Comparison of ENCODE assay signal across 8 mouse cellular contexts in genomic region chr7:127745251-127745651, GRCm38 (mm10). TPM values are rescaled to one million over a fixed set of nuclear protein-coding genes. Genes with fewer than 3 reads are reported as not detected.
DNase-seq lines count a peak whose midpoint lies in the region; ATAC-seq and TF ChIP-seq lines count a peak whose summit lies in the region.

No protein-coding gene starts in this region.

- no peaks in the 10 kb centered on the region for H3K9me3 ChIP-seq in hindbrain, postnatal 0 days (ENCODE audit: low read length)

- H3K27ac ChIP-seq in gastrocnemius, adult 2 months = peak overlapping the region; percentile 89
- peak overlapping the region; percentile 87 for H3K27ac ChIP-seq in hindbrain, postnatal 0 days
- H3K27ac ChIP-seq in left cerebral cortex, adult 2 months = peak overlapping the region; percentile 93

- H3K27me3 ChIP-seq in hindbrain, postnatal 0 days (ENCODE audit: insufficient read depth, low read length) = no peaks in the 10 kb centered on the region

- peak overlapping the region; percentile 87 for H3K4me2 ChIP-seq in hindbrain, postnatal 0 days (ENCODE audit: low read depth, low read length)

- H3K9ac ChIP-seq in hindbrain, postnatal 0 days (replicated peaks; ENCODE audit: low read length) = peak overlapping the region; percentile 51

- intact Hi-C loops in gastrocnemius, adult 2 months (cut with DNase I) = no loop called here
- intact Hi-C loops in left cerebral cortex, adult 2 months (cut with DNase I) = loop anchor here (1.0 to 5.0 kb wide), 3 partner anchors 70 to 1243 kb away; partner anchors contain the start of genes Atxn2l and Srcap

- WGBS in hindbrain, postnatal 0 days = under 1% methylated on average over 19 of the region's 19 CpGs

- H3K36me3 ChIP-seq in hindbrain, postnatal 0 days (ENCODE audit: insufficient read depth, low read length) = peaks cover 13% of the 10 kb centered on the region

- peak; percentile 93 for DNase-seq in gastrocnemius, adult 2 months
- DNase-seq in hindbrain, postnatal 0 days (ENCODE audit: low spot score) = peak; percentile 98
- DNase-seq in left cerebral cortex, adult 2 months (ENCODE audit: extremely low spot score in 1 of 2, low spot score in 2 of 2) = peak; percentile 85 to 92
- DNase-seq in right cerebral cortex, adult 2 months (ENCODE audit: low spot score in 2 of 2) = peak; percentile 95 to 96
- DNase-seq in urinary bladder, postnatal 36 days (ENCODE audit: low spot score in 2 of 2) = peak; percentile 87 to 91

- H3K4me1 ChIP-seq in hindbrain, postnatal 0 days (ENCODE audit: insufficient read depth, low read length) = no peaks in the 10 kb centered on the region

- H3K4me3 ChIP-seq in gastrocnemius, adult 2 months = peak overlapping the region; percentile 80
- H3K4me3 ChIP-seq in hindbrain, postnatal 0 days (ENCODE audit: low read length) = peak overlapping the region; percentile 70
- peak overlapping the region; percentile 77 for H3K4me3 ChIP-seq in left cerebral cortex, adult 2 months

- no peak for TF ChIP-seq CTCF in gastrocnemius, adult 2 months (IDR thresholded peaks at IDR 0.05)
- TF ChIP-seq CTCF in hindbrain, postnatal 0 days (IDR thresholded peaks at IDR 0.05; ENCODE audit: low read depth) = no peak
- TF ChIP-seq CTCF in left cerebral cortex, adult 2 months (IDR thresholded peaks at IDR 0.05) = no peak

- peak; percentile 96 for ATAC-seq in activated CD4-positive, CD25-positive, alpha-beta regulatory T cell, adult 4 months
- ATAC-seq in common myeloid progenitor, adult 5-6 weeks (replicated peaks; ENCODE audit: low read depth, poor library complexity, severe bottlenecking) = peak; percentile 78
- ATAC-seq in hindbrain, postnatal 0 days = peak; percentile 89
- peak; percentile 86 for ATAC-seq in megakaryocyte, adult 5-6 weeks (ENCODE audit: poor library complexity, severe bottlenecking)

RNA-seq across cellular contexts. Expression of gene Fbxl19, which starts 0.9 kb away (rescaled TPM):
- polyA plus RNA-seq in activated CD4-positive, CD25-positive, alpha-beta regulatory T cell, adult 4 months (2017; shearing (Covaris generic)) = under 1 TPM; 0.36 to 0.83 TPM
- 14.6 and 21.4 TPM in 2 replicates for total RNA-seq in common myeloid progenitor, adult 5-6 weeks (2017)
- 1 to 10 TPM; 1.2 to 2.0 TPM for total RNA-seq in gastrocnemius, adult 2 months (2021)
- 191 and 192 TPM in 2 replicates for total RNA-seq in hindbrain, postnatal 0 days (2014; rRNA removed)
- 6.8 and 7.0 TPM in 2 replicates for polyA plus RNA-seq in hindbrain, postnatal 0 days (2015; fragmentation: Nextera tagmentation; extraction: Ambion mirVana)
- total RNA-seq in left cerebral cortex, adult 2 months (2021) = 10 to 100 TPM; 72.4 to 81.5 TPM
- total RNA-seq in megakaryocyte, adult 5-6 weeks (2015) = 2.1 TPM in 2 replicates
- total RNA-seq in megakaryocyte, adult 5-6 weeks (2017) = 5.8 and 6.2 TPM in 2 replicates

RNA-seq across cellular contexts. Expression of gene Ctf2, which starts 13.3 kb away (rescaled TPM):
- polyA plus RNA-seq in activated CD4-positive, CD25-positive, alpha-beta regulatory T cell, adult 4 months (2017; shearing (Covaris generic)) = not detected
- total RNA-seq in common myeloid progenitor, adult 5-6 weeks (2017) = not detected in 2 replicates
- total RNA-seq in gastrocnemius, adult 2 months (2021) = not detected
- not detected in 2 replicates for total RNA-seq in hindbrain, postnatal 0 days (2014; rRNA removed)
- polyA plus RNA-seq in hindbrain, postnatal 0 days (2015; fragmentation: Nextera tagmentation; extraction: Ambion mirVana) = 0.13 TPM in 1 of 2 replicates, not detected in the other
- not detected for total RNA-seq in left cerebral cortex, adult 2 months (2021)
- not detected in 2 replicates for total RNA-seq in megakaryocyte, adult 5-6 weeks (2015)
- total RNA-seq in megakaryocyte, adult 5-6 weeks (2017) = not detected in 2 replicates

RNA-seq across cellular contexts. Expression of gene Orai3, which starts 24.4 kb away (rescaled TPM):
- 10 to 100 TPM; 11.3 to 12.2 TPM for polyA plus RNA-seq in activated CD4-positive, CD25-positive, alpha-beta regulatory T cell, adult 4 months (2017; shearing (Covaris generic))
- 24.5 and 40.6 TPM in 2 replicates for total RNA-seq in common myeloid progenitor, adult 5-6 weeks (2017)
- 10 to 100 TPM; 10.1 to 11.7 TPM for total RNA-seq in gastrocnemius, adult 2 months (2021)
- total RNA-seq in hindbrain, postnatal 0 days (2014; rRNA removed) = 20.0 and 35.8 TPM in 2 replicates
- polyA plus RNA-seq in hindbrain, postnatal 0 days (2015; fragmentation: Nextera tagmentation; extraction: Ambion mirVana) = 10.8 and 11.3 TPM in 2 replicates
- 10 to 100 TPM; 19.8 to 21.8 TPM for total RNA-seq in left cerebral cortex, adult 2 months (2021)
- total RNA-seq in megakaryocyte, adult 5-6 weeks (2015) = 30.9 and 33.7 TPM in 2 replicates
- 29.5 and 32.7 TPM in 2 replicates for total RNA-seq in megakaryocyte, adult 5-6 weeks (2017)

RNA-seq across cellular contexts. Expression of gene Setd1a, which starts 31.2 kb away (rescaled TPM):
- polyA plus RNA-seq in activated CD4-positive, CD25-positive, alpha-beta regulatory T cell, adult 4 months (2017; shearing (Covaris generic)) = 1 to 10 TPM; 6.3 to 7.4 TPM
- total RNA-seq in common myeloid progenitor, adult 5-6 weeks (2017) = 15.1 and 16.6 TPM in 2 replicates
- 10 to 100 TPM; 15.3 to 20.8 TPM for total RNA-seq in gastrocnemius, adult 2 months (2021)
- 17.8 and 18.2 TPM in 2 replicates for total RNA-seq in hindbrain, postnatal 0 days (2014; rRNA removed)
- polyA plus RNA-seq in hindbrain, postnatal 0 days (2015; fragmentation: Nextera tagmentation; extraction: Ambion mirVana) = 10.5 and 16.0 TPM in 2 replicates
- 10 to 100 TPM; 48.8 to 55.2 TPM for total RNA-seq in left cerebral cortex, adult 2 months (2021)
- 35.2 and 43.3 TPM in 2 replicates for total RNA-seq in megakaryocyte, adult 5-6 weeks (2015)
- 7.7 and 9.8 TPM in 2 replicates for total RNA-seq in megakaryocyte, adult 5-6 weeks (2017)

RNA-seq across cellular contexts. Expression of gene Ctf1, which starts 32.7 kb away (rescaled TPM):
- not detected for polyA plus RNA-seq in activated CD4-positive, CD25-positive, alpha-beta regulatory T cell, adult 4 months (2017; shearing (Covaris generic))
- total RNA-seq in common myeloid progenitor, adult 5-6 weeks (2017) = 0.14 TPM in 1 of 2 replicates, not detected in the other
- total RNA-seq in gastrocnemius, adult 2 months (2021) = 10 to 100 TPM; 16.8 to 18.1 TPM
- 9.0 and 10.7 TPM in 2 replicates for total RNA-seq in hindbrain, postnatal 0 days (2014; rRNA removed)
- 3.8 and 4.0 TPM in 2 replicates for polyA plus RNA-seq in hindbrain, postnatal 0 days (2015; fragmentation: Nextera tagmentation; extraction: Ambion mirVana)
- total RNA-seq in left cerebral cortex, adult 2 months (2021) = 1 to 10 TPM; 2.8 to 3.8 TPM
- 0.16 TPM in 1 of 2 replicates, not detected in the other for total RNA-seq in megakaryocyte, adult 5-6 weeks (2015)
- 0.29 TPM in 1 of 2 replicates, not detected in the other for total RNA-seq in megakaryocyte, adult 5-6 weeks (2017)

Comparison
In these comparisons a context has a peak if more than half of its experiments do, and no peak if none do; other contexts are left out.
1. Peak in every context shown above with its lines: DNase-seq, ATAC-seq, H3K4me3 ChIP-seq and H3K27ac ChIP-seq.